Mouse (Mus musculus) layer of hippocampus, adult 8-10 months (tissue): Measurements from ENCODE around the gene Hsdl2. TPM values are rescaled to one million over a fixed set of nuclear protein-coding genes. Genes with fewer than 3 reads are reported as not detected.
"Not testable (repeated sequence)": the region's sequence is repeated elsewhere in the genome, so short reads cannot be mapped to it uniquely, and the experiment has no call there.

ENCODE experiments used
- DNase-seq, 2 experiments: peaks; one replicate each; pipeline ENCODE4 v3.0.0; 2022; ENCODE audit warnings: low spot score in 2 of 2
- total RNA-seq, 4 experiments: library from RNA; stranded (reverse); gene quantifications; 2 replicates each; pipeline ENCODE4 v1.2.4; 2022

Gene Hsdl2
- total RNA-seq, 4 experiments from 2014 or later: 23.0 to 31.4 (median 29.0) TPM

- DNase-seq: no peak
Measured at GRCm38 (mm10) chr4:59564128-59564527, 17.2 kb upstream of the Hsdl2 start.

- no peak for DNase-seq
Measured at GRCm38 (mm10) chr4:59565571-59566188, 15.7 kb upstream of the Hsdl2 start.

- no peak for DNase-seq
Measured at GRCm38 (mm10) chr4:59567576-59568260, 13.6 kb upstream of the Hsdl2 start.

GRCm38 (mm10) chr4:59569538-59569937 lies 11.8 kb upstream of the Hsdl2 start:
- DNase-seq: peak; percentile 60 to 83

- not testable (repeated sequence) for DNase-seq
Measured at GRCm38 (mm10) chr4:59570519-59570918, 10.8 kb upstream of the Hsdl2 start.

- no peak for DNase-seq
Measured at GRCm38 (mm10) chr4:59572521-59573118, 8.7 kb upstream of the Hsdl2 start.

- DNase-seq: no peak
Measured at GRCm38 (mm10) chr4:59575184-59575958, 6.0 kb upstream of the Hsdl2 start.

GRCm38 (mm10) chr4:59580495-59581281 lies 675 bp upstream of the Hsdl2 start:
- DNase-seq: no peak

GRCm38 (mm10) chr4:59582186-59582585 lies 823 bp downstream of the Hsdl2 start:
- DNase-seq: no peak

GRCm38 (mm10) chr4:59585097-59585496 lies 3.7 kb downstream of the Hsdl2 start:
- DNase-seq: no peak

- no peak for DNase-seq
Measured at GRCm38 (mm10) chr4:59587215-59587871, 6.0 kb downstream of the Hsdl2 start.

GRCm38 (mm10) chr4:59587872-59588226 lies 6.5 kb downstream of the Hsdl2 start:
- DNase-seq: no peak

- DNase-seq: no peak
Measured at GRCm38 (mm10) chr4:59594614-59595013, 13.3 kb downstream of the Hsdl2 start.

GRCm38 (mm10) chr4:59596556-59596955 lies 15.2 kb downstream of the Hsdl2 start:
- no peak for DNase-seq

GRCm38 (mm10) chr4:59602704-59603103 lies 21.3 kb downstream of the Hsdl2 start:
- no peak for DNase-seq

GRCm38 (mm10) chr4:59604892-59605291 lies 23.5 kb downstream of the Hsdl2 start:
- no peak for DNase-seq

- DNase-seq: no peak
Measured at GRCm38 (mm10) chr4:59605501-59605900, 24.1 kb downstream of the Hsdl2 start.

GRCm38 (mm10) chr4:59610411-59610810 lies 29.0 kb downstream of the Hsdl2 start:
- no peak for DNase-seq

GRCm38 (mm10) chr4:59614986-59615385 lies 33.6 kb downstream of the Hsdl2 start:
- DNase-seq: no peak

GRCm38 (mm10) chr4:59619611-59620245 lies 38.4 kb downstream of the Hsdl2 start:
- no peak for DNase-seq
